Mouse (Mus musculus) CD4-positive, CD25-positive, alpha-beta regulatory T cell, adult 4 months (primary cell): ENCODE results near the gene Ptprt. TPM values are rescaled to one million over a fixed set of nuclear protein-coding genes. Genes with fewer than 3 reads are reported as not detected.
"Not testable (repeated sequence)": the region's sequence is repeated elsewhere in the genome, so short reads cannot be mapped to it uniquely, and the experiment has no call there.

Experiments used
- ATAC-seq: one replicate; pipeline ENCODE4 v1.8.0; 2017
- polyA plus RNA-seq, 2 experiments: library from polyadenylated mRNA; unstranded; fragments of 100-300 nt; shearing (Covaris generic); gene quantifications; one replicate each; pipeline ENCODE4 v1.2.1; 2017

Gene Ptprt
- polyA plus RNA-seq, 2 experiments from 2014 or later, result not detected

DNA sequence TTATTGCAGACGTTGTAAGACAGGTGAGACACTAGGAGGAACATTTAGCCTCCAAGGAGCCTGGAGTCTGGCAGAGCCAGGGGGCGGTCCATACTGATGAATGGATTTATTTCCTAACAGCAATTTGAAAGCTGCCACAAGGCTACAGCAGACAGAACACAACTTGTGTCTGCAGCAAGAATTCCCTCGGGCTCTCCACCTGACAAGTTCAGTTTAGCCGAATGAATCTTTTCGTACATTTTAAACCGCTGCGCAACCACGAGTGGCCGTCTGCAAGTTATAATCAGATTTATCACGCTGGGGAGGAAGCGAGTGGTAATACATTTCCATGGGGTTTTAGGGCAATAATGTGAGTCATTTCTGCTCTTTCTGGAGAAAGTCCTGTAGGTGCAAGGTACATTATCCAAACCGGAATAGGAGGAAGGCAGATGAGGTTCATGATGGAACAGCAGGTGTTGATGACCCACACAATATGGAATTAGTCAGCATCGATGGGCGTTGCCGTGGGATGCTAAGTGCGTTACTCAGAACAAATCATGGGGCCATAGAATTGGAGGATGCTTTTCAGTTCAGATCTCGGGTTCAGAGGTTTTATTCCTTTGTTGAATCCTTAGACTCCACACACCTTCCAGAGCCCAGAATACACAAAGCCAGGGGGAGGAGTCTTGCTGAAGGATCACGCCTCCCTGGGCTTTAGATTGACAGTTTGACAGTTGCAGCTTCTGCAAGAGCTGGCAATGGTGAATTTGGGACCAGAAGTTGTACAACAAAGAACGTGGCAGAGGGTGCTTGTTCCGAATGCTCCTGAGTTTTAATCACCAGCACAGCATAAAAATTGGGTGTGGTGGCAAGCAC lies 478.1 kb downstream of the Ptprt start:
- no peak for ATAC-seq

DNA sequence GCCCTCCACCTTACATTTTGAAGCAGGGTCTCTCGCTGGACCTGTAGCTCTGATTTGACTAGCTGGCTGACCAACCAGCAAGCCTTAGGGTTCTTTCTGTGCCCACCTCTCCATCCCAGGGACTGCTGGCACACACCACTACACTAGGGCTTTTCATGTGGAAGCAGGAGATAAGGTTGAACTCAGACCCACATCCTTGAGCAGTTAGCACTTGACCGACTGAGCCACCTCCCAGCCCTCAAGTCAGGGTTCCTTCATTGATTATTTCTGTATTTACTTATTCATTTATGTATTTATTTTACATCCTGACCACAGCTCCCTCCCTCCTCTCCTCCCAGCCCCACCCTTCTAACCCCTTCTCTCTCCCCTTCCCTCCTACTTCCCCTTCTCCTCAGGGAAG lies 479.1 kb downstream of the Ptprt start:
- no peak for ATAC-seq

DNA sequence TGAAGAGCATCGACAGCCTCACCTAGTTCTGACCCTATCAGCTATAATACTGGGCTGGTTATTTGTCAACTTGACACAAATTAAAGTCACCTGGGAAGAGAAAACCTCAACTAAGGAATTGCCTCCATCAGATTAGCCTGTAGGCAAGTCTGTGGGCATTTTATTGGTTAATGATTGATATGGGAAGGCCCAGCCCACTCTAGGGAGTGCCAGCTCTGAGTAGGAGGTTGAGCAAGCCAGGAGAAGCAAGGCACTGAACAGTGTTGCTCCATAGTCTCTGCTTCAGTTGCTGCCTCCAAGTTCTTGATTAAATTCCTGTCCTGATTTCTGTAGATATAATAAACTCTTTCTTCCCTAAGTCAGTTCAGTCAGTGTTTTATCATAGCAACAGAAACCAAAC lies 488.4 kb downstream of the Ptprt start:
- ATAC-seq, result no peak

DNA sequence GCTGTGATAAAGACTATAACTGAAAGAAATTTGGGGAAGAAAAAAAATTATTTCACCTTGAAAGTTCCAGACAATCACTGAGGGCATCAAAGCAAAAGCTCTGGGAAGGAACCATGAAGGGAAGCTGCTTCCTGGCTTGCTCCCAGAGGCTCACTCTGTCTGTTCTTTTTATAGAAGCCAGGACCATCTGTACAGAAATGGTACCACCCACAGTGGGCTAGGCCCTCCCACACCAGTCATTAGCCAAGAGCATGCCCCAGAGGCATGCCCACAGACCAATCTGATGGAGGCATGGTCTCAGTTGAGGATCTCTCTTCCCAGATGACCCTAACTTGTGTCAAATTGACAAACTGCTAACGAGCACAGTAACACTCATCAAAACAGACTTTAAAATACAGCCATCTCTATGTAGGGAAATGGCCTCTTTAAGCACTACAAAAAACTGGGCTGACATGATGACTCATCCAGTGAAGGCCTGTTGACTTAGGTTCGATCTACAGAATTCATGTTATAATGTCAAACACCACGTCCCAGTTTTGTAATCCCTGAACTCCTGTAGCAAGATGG lies 519.0 kb downstream of the Ptprt start:
- ATAC-seq, result no peak

DNA sequence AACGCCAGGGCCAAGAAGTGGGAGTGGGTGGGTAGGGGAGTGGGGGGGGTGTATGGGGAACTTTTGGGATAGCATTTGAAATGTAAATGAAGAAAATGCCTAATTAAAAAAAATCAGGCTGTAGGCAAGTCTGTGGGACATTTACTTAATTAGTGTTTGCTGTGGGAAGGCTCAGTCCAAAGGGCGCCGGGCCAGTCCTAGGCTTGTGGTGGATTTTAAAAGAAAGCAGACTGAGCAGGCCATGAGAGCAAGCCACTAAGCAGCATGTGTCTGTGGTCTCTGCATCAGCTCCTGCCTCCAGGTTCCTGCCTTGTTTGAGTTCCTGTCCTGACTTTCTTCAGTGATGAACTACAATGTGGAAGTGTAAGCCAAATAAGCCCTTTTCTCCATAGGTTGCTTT lies 524.8 kb downstream of the Ptprt start:
- ATAC-seq, result not testable (repeated sequence)

DNA sequence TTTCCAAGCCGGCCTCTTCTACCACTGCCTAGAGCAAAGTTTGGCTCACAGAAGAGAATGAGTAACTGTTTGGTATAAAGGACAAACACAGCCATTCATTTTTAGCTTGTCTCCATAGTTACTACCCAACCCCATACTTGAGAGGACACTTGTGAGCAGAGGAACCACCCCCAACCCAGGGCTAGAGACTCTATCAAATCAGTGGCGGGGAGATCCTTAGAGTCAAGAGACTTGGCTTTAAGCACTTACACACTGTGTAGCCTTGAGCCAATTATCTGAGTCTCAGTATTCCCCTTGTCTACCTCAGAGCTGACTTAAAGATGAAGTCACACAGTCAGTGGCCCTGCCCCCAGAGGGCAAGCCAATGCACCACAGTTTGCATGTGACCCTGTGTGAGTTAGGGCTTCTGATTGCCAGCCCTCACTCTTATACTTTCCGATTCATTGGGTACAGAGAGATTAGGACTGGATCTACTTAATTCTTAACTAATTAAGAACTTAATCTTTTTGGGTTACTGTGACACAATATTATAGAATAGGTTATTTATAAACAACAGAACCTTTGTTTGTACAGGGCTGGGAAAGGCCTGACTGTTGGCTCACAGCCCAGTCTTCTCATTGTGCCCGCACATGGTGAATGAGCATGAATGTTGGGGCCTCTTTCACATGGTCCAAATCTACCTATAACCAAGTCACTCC lies 529.2 kb downstream of the Ptprt start:
- no peak for ATAC-seq

DNA sequence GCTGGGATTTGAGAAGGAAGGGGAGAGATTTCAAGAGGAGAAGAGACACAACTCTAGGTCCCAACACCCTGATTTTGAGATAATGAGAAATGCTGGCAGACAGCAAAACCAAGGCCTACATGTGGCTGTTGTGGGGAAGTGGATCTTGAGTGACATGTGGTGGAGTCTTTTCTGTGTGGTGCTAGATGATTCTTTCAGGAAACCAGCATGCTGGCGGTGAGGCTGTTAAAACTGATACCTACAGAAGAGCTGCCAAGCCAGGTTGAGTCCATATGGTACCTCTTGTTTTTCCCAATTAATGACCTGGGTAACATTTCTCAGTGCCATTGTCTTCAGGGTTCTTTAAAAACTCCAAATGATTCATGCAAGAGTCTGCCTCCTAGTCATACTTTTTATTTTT lies 531.1 kb downstream of the Ptprt start:
- ATAC-seq, result no peak

DNA sequence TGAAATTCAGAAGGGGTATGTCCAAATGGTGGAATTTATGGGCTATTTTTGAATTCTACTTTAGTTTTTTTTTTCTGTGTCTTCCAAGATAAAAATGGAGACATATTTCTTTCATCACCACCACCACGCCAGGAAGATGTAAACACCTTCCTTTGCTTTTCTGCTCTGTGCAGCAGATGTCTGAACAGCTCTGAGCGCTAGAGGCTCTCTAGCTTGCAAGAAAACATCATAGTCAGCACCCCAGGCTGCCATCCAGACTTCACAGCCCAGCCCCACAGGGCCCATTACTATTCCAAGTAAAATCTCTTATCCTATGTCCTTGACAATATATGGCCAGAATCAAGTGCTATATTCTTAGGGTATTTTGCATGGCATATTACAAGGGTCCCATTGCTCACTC lies 542.9 kb downstream of the Ptprt start:
- no peak for ATAC-seq

DNA sequence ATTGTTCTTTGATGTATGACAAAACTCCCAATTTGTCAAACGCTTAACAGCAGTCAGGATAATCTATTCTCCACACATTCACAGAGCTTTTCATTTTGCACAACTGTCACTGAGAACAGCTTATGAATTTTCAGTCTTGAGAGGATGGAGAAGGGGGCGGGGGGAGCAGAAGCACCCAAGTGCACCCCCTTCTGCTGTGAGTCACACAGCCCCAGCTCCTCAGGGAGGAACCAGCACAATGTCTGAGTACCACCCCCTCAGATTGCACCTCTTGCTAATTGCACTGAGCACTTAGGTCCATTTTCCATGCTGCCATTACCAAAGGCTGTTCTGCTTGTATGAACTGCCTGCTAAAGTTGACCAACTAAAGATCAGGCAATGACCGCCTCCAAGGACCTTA lies 578.6 kb downstream of the Ptprt start:
- ATAC-seq, result no peak

DNA sequence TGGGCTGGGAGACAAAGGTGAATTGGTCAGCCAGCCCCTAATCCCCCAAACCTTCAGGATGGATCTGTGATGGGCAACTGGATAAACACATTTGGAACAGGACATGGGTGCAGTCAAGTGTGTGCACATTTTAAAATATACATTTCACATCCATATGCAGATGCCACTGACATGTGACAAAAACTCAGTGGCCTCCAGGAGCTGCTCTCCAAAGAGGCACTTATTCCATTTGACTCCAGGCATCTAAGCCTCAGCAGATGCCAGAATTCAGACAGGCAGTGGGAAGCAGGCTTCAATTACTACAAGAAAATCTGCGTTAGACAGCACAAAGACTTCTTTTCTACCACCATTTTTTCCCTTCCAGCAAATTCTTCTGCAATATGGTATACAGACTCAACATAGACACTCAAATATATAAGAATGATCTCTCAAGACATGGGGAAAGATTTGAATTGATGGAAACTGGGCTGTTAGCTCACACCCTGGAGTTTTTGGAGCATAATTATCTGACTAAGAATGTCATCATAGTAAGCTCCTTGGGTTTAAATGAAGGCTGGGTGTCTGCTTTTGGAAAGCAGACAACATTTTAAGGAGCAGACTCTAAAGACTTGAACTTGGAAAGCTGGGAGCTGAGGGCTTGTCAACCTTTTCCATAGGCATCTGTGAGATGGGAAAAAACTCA lies 580.1 kb downstream of the Ptprt start:
- ATAC-seq, result no peak

DNA sequence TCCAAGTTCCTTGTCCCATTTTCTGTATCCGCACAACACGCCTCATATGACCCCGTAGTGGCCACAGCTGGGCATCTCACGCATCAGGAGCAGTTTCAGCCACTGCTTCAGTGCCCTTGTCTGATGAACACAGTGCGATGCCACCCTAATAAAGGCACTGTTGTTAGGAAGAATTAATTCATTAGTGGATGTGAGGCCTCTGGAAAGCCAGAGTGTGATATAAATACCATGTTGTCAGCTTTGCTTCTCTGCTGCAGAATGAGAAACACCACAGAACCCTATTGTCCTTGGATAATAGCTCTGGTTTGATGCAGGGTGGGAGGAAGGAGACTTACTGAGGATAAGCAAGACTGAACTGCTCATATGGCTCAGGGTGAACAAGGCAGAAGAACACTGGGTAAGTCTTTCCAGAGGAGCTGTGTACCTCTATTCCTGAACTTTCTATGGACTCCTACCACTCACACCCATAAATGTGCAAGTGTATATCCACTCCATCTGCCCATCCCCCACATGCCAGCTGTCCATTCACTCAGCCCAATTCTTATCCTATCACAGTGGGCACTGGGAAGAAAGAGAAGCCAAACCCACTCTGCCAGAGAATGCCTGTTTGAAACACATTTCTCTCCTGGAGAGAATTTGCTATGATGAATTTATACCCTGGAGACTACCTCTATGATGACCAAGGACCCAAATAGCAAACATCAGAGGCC lies 582.2 kb downstream of the Ptprt start:
- no peak for ATAC-seq

DNA sequence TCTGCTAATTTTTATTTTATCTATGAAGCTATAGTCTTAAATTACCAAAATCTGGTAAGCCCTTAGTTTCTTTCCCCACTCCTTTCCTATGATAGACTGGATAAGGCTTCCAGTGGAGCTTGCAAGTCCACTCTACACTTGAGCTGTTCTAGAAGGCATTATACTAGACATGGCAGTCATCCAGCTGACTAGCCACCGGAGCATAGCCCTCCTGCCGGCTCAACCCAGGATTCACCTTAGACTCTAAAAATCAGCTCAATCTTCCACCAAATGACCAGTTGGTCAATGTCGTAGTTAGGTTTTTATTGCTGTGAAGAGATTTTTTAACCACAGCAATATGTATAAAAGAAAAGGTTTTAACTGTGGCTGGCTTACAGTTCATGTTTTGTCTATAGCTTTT lies 608.1 kb downstream of the Ptprt start:
- ATAC-seq, result no peak

DNA sequence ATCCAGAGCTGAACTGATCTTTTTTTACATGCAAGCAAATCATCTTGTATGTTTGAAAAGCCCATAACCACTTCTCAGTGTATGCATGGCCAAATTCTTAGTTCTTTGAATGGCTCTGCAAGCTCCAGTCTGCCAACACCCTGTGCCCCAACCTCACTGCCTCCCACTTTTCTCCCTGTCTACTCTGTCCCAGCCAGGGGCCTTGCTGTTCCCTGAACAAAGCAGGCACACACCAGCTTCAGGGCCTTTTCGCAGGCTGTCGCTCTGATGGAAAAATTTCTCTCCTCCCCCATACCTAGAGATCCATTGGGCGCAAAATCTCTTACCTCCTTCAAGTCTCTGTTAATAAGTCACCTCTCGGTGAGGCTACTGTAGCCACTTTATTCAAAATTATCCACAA lies 610.7 kb downstream of the Ptprt start:
- ATAC-seq, result no peak

DNA sequence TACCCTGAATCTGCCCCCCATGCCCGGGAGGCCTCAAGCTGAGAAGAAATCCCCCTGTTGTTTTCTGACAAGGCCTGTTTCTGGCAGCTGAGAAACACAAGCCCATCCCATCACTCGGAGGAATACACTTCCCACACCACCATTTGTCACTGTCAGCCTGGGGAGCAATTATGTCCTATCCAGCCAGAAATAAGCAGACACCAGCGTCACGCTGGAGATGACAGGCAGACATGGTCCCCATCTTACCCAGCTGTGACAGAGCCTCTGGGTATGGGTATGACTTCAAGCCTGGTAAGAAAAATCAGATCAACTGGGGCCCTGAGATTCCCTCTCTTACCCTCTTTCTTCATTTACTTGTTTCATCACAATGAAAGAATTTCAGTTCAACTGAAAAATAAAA lies 625.3 kb downstream of the Ptprt start:
- ATAC-seq, result no peak

DNA sequence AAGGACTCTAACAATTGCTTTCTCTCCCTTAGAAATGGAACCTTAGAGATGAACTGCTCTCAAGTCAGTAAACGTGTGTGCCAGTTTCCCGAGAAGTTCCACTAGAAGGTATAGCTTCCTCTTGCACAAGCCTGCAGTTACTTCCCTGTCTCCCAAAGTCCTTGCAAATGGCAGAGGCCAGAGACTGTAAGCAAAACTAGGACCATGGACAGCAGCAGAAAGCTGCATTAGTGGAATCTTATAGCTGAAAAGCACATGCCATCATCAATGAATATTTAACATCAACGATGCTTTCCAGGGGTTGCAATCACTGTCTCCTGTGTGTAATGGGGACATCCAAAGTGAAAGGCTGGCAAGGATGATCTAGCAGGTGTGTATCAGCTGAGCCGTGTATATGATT lies 629.3 kb downstream of the Ptprt start:
- no peak for ATAC-seq

DNA sequence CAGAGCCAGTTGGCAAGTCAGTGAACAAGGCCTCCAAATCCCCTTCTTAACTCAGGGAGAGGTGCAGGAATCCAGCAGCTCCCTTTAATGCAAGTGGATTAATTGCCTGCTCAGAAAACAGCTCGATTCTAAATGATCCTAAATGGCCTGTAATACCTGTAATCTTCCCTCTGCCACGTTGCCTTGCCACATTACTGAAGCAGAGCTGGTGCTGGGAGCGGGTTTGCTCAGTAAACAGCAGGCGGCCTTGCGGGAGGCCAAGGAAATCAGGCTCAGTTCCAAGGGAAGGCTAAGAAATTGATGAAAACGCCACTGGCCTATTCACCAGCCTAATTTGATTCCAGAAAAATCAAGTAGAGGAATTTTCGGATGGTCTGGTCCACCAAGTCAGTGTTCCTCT lies 659.9 kb downstream of the Ptprt start:
- ATAC-seq, result no peak

DNA sequence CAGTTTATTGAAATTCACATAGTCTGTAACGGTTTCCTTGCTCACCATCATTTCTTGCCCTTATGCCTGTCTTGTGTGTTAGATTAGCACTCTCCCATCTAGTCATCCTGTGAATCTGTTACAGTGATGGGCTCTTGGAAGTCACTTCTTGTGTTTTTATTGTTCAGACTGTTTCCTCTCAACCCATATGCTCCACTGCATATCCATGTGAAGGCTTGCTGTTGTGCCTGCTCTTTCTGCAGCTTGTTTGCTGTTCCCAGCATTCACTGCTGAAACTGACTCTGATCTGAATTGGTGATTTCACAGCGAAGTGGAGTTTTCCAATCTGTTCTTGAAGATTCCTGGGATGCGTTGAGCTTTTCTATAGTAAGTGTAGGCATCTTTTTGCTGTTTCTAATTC lies 678.6 kb downstream of the Ptprt start:
- ATAC-seq, result no peak

DNA sequence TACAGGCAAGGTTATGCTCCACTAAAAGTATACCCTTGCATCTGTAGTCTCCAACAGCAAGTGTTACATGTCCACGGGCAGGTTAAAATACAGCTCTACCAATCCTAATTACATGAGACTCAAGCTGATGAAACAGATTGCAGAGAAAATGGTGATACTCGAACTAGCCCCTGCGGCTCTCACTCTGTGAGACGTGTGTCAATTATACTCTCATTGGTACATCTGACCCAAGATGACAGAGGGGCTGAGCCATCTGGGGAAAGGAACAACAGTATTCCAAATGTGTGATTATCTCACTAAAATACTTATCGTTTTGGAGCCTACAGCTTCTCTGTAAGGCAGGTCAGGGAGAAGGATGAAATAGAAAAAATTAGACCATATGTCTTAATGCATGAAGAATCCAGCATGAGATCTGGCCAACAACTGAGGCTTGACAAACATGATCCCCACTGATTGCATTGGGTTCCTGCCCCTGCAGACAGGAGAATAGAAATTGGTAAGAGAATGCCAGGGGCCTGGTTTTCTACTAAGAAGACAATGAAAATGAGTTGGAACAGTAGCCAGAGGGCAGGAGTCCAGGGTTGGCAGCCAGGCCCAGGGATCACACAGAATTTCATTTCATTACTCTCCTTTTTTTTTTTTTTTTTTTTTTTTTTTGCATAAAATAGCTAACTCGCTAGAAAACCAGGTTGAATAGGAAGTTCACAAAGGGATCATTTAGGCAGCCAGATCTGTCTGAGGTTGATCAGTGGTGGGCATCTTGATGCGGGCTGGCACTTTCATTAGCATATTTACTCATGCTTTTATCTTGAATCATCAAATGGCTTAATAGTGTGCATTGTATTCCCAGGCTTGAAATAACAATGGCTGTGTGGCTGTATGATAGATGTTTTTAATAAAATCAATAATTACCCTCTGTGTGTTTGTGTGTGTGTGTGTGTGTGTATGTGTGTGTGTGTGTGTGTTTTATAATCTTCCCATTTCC lies 699.5 kb downstream of the Ptprt start:
- no peak for ATAC-seq

DNA sequence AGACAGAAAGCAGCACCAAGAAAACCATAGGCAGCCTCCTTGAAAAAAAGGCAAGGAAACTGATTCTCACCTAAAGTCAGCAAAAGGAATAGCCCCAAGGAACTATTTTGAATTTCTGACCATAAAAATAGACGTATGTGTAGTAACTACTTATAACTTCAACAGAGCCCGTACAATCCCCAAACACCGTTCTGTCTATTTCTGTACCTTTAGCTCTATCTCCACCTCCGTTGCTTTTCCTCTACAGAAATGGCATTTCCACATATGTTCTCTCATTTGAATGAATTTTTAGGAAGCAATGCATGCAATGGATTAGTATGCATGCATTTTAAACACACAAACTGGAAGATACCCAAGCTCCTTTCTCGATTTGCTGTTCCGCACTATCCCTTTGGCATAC lies 715.5 kb downstream of the Ptprt start:
- no peak for ATAC-seq

DNA sequence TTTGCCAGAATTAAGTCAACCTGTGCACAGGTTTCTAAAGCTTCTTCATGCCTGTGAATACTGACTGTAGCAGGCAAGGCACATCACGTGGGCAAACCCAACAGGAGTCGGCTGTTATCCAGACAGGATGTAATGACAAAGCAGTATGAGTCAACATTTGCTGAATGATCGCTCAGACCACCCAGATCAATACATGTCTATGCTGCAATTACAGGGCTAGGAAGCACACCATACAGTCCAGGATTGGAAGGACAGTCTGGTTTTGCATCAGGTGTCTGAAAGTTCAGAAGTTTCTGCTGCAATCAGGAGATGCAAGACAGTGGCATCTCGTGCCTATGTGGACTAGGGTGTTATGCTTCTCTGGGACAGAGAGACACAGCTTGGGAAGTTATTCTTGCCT lies 716.3 kb downstream of the Ptprt start:
- ATAC-seq, result no peak

DNA sequence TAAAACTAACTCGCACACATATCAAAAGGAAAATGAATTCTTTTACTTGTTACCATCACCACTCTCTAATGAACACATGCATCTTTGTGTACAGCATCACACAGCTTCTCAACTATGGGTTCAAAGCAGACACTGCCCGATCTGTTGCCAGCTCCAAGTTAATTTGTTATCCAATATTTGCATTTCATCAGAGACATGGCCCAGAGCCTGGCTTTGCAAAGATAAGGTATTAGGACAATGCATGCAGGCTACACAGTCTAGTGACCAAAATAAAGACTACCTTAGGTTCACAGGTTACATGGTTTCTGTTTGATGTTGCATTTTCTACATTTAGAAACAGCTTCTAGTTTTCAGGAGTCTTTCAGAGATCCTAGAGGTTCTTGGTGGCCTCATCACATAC lies 719.0 kb downstream of the Ptprt start:
- no peak for ATAC-seq

DNA sequence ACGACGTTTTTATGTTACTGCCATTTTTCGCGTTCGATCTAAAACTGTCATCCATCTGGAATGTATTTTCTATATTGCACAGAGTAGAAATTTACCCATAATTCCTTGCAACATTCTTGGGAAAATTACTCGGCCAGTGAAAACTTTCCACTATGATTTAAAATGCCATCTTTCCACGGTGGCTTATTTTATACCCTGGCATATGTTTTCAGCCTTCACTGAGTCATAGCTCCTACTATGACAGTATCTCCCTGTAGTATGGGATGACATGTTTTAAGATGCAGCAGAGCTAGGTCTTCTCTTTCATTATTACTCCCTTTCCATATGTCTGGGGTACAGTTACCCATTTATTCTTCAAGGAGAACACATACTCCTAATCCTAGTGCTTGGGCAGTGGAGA lies 753.7 kb downstream of the Ptprt start:
- no peak for ATAC-seq
